Mouse (Mus musculus) CH12.LX (cell line): Measurements from ENCODE around the gene Chrm4. TPM values are rescaled to one million over a fixed set of nuclear protein-coding genes. Genes with fewer than 3 reads are reported as not detected.

Experiments
- DNase-seq: peaks from one replicate; pipeline ENCODE4 v3.0.0-alpha.2; 2013; ENCODE audit errors: extremely low read depth
- H3K27ac ChIP-seq: 2 replicates; pipeline ENCODE4 v1.5.1; 2012; ENCODE audit warnings: low read depth, mild to moderate bottlenecking, control low read depth, moderate library complexity; ENCODE audit not compliant: insufficient read depth
- H3K27me3 ChIP-seq: replicated peaks from 2 replicates; pipeline ENCODE3; 2012; ENCODE audit warnings: inconsistent platforms
- H3K36me3 ChIP-seq, 2 experiments: replicated peaks in 1 of 2; 2 replicates each; pipeline versions ENCODE3 to v1.6.1; 2012; ENCODE audit warnings: inconsistent platforms in 1 of 2, low read length in 1 of 2, mild to moderate bottlenecking in 1 of 2, mixed read lengths in 1 of 2, moderate library complexity in 1 of 2; ENCODE audit not compliant: control insufficient read depth in 1 of 2, insufficient read depth in 1 of 2
- H3K4me1 ChIP-seq, 2 experiments: 2 replicates each; pipeline ENCODE4 v1.6.1; 2012; ENCODE audit warnings: inconsistent platforms in 1 of 2, moderate library complexity in 1 of 2; ENCODE audit not compliant: insufficient read depth in 2 of 2, control insufficient read depth in 1 of 2
- H3K4me2 ChIP-seq: 2 replicates; pipeline ENCODE4 v1.6.1; 2012; ENCODE audit warnings: low read depth, mild to moderate bottlenecking, control low read depth; ENCODE audit not compliant: poor library complexity, insufficient read depth, severe bottlenecking
- H3K4me3 ChIP-seq, 3 experiments: fragments of 150-350 bp in 1 of 3; sonication (generic) in 1 of 3; replicated peaks in 1 of 3; 2 replicates each; pipeline versions ENCODE3 to v1.5.1; 2011 to 2012; ENCODE audit warnings: low read depth in 2 of 3, low read length in 2 of 3, mild to moderate bottlenecking in 2 of 3, moderate library complexity in 2 of 3, control low read depth in 1 of 3, improper control_type of control experiment in 1 of 3, inconsistent platforms in 1 of 3, mixed read lengths in 1 of 3; ENCODE audit not compliant: poor library complexity in 1 of 3
- H3K79me2 ChIP-seq: replicated peaks from 2 replicates; pipeline ENCODE4 v1.6.1; 2012; ENCODE audit warnings: mild to moderate bottlenecking, moderate library complexity; ENCODE audit not compliant: control insufficient read depth, poor library complexity, insufficient read depth, severe bottlenecking; ENCODE audit errors: extremely low read depth
- H3K9ac ChIP-seq: 2 replicates; pipeline ENCODE4 v1.6.1; 2012; ENCODE audit warnings: low read depth, mild to moderate bottlenecking, control low read depth, moderate library complexity; ENCODE audit not compliant: insufficient read depth
- H3K9me3 ChIP-seq: replicated peaks from 2 replicates; pipeline ENCODE3; 2012; ENCODE audit warnings: low read length, inconsistent platforms, mixed read lengths
- CTCF ChIP-seq, 2 experiments: IDR thresholded peaks in 1 of 2; conservative IDR thresholded peaks in 1 of 2; 2 replicates each; pipeline ENCODE4 v1.5.1; 2011 to 2012; ENCODE audit warnings: low read depth in 2 of 2, low read length in 2 of 2, improper control_type of control experiment in 1 of 2, inconsistent platforms in 1 of 2, mild to moderate bottlenecking in 1 of 2, moderate library complexity in 1 of 2
- ELF1 ChIP-seq: IDR thresholded peaks from 2 replicates; pipeline ENCODE4 v1.6.1; 2014; ENCODE audit warnings: low read depth, mild to moderate bottlenecking, inconsistent platforms, low read length, improper control_type of control experiment
- EP300 ChIP-seq: IDR thresholded peaks from 2 replicates; pipeline ENCODE4 v1.6.1; 2011; ENCODE audit warnings: low read length, improper control_type of control experiment
- ETS1 ChIP-seq: conservative IDR thresholded peaks from 2 replicates; pipeline ENCODE4 v1.6.1; 2012; ENCODE audit warnings: low read depth, mild to moderate bottlenecking, inconsistent platforms, low read length, improper control_type of control experiment, moderate library complexity
- IRF4 ChIP-seq: IDR thresholded peaks from 2 replicates; pipeline ENCODE4 v1.6.1; 2014; ENCODE audit warnings: low read depth, mild to moderate bottlenecking, inconsistent platforms, low read length, improper control_type of control experiment
- JUN ChIP-seq: IDR thresholded peaks from 2 replicates; pipeline ENCODE4 v1.6.1; 2011; ENCODE audit warnings: low read depth, mild to moderate bottlenecking, low read length, improper control_type of control experiment, moderate library complexity; ENCODE audit not compliant: insufficient read depth
- JUND ChIP-seq: conservative IDR thresholded peaks from 2 replicates; pipeline ENCODE4 v1.6.1; 2011; ENCODE audit warnings: low read depth, low read length, improper control_type of control experiment
- MAFK ChIP-seq: IDR thresholded peaks from 2 replicates; pipeline ENCODE4 v1.6.1; 2011; ENCODE audit warnings: low read length, improper control_type of control experiment; ENCODE audit not compliant: insufficient replicate concordance
- MAZ ChIP-seq: IDR thresholded peaks from 2 replicates; pipeline ENCODE4 v1.6.1; 2012; ENCODE audit warnings: low read depth, mild to moderate bottlenecking, inconsistent platforms, low read length, improper control_type of control experiment, moderate library complexity
- NRF1 ChIP-seq: IDR thresholded peaks from 2 replicates; pipeline ENCODE4 v1.6.1; 2014; ENCODE audit warnings: low read depth, mild to moderate bottlenecking, inconsistent platforms, low read length, improper control_type of control experiment, moderate library complexity
- PAX5 ChIP-seq: IDR thresholded peaks from 2 replicates; pipeline ENCODE4 v1.6.1; 2012; ENCODE audit warnings: low read length, inconsistent platforms, mixed read lengths
- POLR2A ChIP-seq: IDR thresholded peaks from 2 replicates; pipeline ENCODE4 v1.6.1; 2011; ENCODE audit warnings: low read depth, mild to moderate bottlenecking, improper control_type of control experiment, low read length
- RAD21 ChIP-seq: IDR thresholded peaks from 2 replicates; pipeline ENCODE4 v1.6.1; 2011; ENCODE audit warnings: low read depth, mild to moderate bottlenecking, low read length, improper control_type of control experiment, moderate library complexity
- RCOR1 ChIP-seq: conservative IDR thresholded peaks from 2 replicates; pipeline ENCODE4 v1.6.1; 2012; ENCODE audit warnings: low read depth, mild to moderate bottlenecking, inconsistent platforms, low read length, improper control_type of control experiment
- SMC3 ChIP-seq: IDR thresholded peaks from 2 replicates; pipeline ENCODE4 v1.6.1; 2011; ENCODE audit warnings: low read depth, low read length, improper control_type of control experiment
- UBTF ChIP-seq: IDR thresholded peaks from 2 replicates; pipeline ENCODE4 v1.6.1; 2012; ENCODE audit warnings: low read depth, mild to moderate bottlenecking, inconsistent platforms, low read length, improper control_type of control experiment, moderate library complexity
- ZNF384 ChIP-seq: IDR thresholded peaks from 2 replicates; pipeline ENCODE4 v1.6.1; 2012; ENCODE audit warnings: low read depth, low read length, improper control_type of control experiment, inconsistent platforms
- dilution Hi-C: fragments of 300-500 bp; cut with MboI; formaldehyde crosslinking; loops from 2 replicates; pipeline ENCODE4 v1.14.3; 2020; ENCODE audit warnings: low sequenced_read_pairs; ENCODE audit not compliant: extremely low pct_unique_long_range_greater_than_20kb, extremely low pct_ligation_motif_present
- in situ Hi-C: fragments of 300-500 bp; cut with MboI; formaldehyde crosslinking; loops from 3 replicates; pipeline ENCODE4 v1.14.3; 2019; ENCODE audit warnings: low sequenced_read_pairs, low pct_ligation_motif_present, low pct_unique_long_range_greater_than_20kb, mixed read lengths
- polyA plus RNA-seq: library from polyadenylated mRNA; unstranded; fragments of >175 nt; gene quantifications from 2 replicates; pipeline ENCODE4 v1.2.1, GENCODE M21; 2012; ENCODE audit warnings: low read depth; ENCODE audit not compliant: insufficient read length
- total RNA-seq, 2 experiments: library from RNA; depleted of rRNA; stranded (reverse); fragments of 300-350 nt in 1 of 2; fragments of >200 nt in 1 of 2; gene quantifications; 2 replicates each; pipeline ENCODE4 v1.2.3; 2012 to 2014

Chrm4 gene
- total and polyA plus RNA-seq, 3 experiments: 10.0 to 15.1 (median 14.4) TPM

- in situ Hi-C loops: no loop called here
These were observed 39.3 kb downstream of the Chrm4 start for GRCm38 (mm10) chr2:91966367-91966766.

GRCm38 (mm10) chr2:91967962-91968361 lies 40.9 kb downstream of the Chrm4 start:
- no peak for DNase-seq
- Histone ChIP-seq H3K27me3 (peaks cover 24% of the 10 kb centered on the region), H3K4me2 (no peak overlapping the region), H3K4me1 (peaks cover 12 to 33% of the 10 kb centered on the region in 2 experiments), H3K4me3 (no peak overlapping the region), H3K9me3 (no peaks in the 10 kb centered on the region), H3K9ac (no peak overlapping the region), H3K27ac (no peak overlapping the region), H3K36me3 (no peaks in the 10 kb centered on the region), H3K79me2 (peaks cover 8% of the 10 kb centered on the region)
- TF ChIP-seq NRF1 (no peak), ZNF384 (no peak)
- dilution Hi-C loops (no loop called here), in situ Hi-C loops (no loop called here)

More at GRCm38 (mm10) chr2:91966367-91966766, 39.3 kb downstream of the Chrm4 start:
- peaks cover 13 to 37% of the 10 kb centered on the region in 2 experiments for H3K4me1 ChIP-seq
- no peak overlapping the region for H3K4me2 ChIP-seq
- H3K79me2 ChIP-seq: peaks cover 19% of the 10 kb centered on the region
- no peaks in the 10 kb centered on the region for H3K9me3 ChIP-seq
- H3K27me3 ChIP-seq: peaks cover 22% of the 10 kb centered on the region
- H3K36me3 ChIP-seq: peaks cover 0 to 2% of the 10 kb centered on the region in 2 experiments
- H3K4me3 ChIP-seq: no peak overlapping the region
- no peak for TF ChIP-seq RAD21
- TF ChIP-seq POLR2A: no peak
- no peak for TF ChIP-seq JUN
- TF ChIP-seq NRF1: no peak
- no peak for TF ChIP-seq SMC3
- TF ChIP-seq IRF4: no peak
- no peak for TF ChIP-seq MAFK
- TF ChIP-seq UBTF: no peak
- no peak for TF ChIP-seq ZNF384
- no peak for TF ChIP-seq MAZ
- TF ChIP-seq ETS1: no peak
- no peak for TF ChIP-seq JUND
- TF ChIP-seq CTCF (conservative IDR thresholded peaks at IDR 0.05 in 1 of 2, IDR thresholded peaks at IDR 0.05 in 1 of 2; ENCODE audit: low read depth in 2 of 2, low read length in 2 of 2): no peak
- no peak for TF ChIP-seq EP300
- TF ChIP-seq ELF1: no peak
- TF ChIP-seq PAX5: no peak
- no peak for TF ChIP-seq RCOR1
- dilution Hi-C loops: no loop called here
- H3K27ac ChIP-seq: no peak overlapping the region
- H3K9ac ChIP-seq: no peak overlapping the region
- no peak for DNase-seq
